Mouse (Mus musculus) hematopoietic multipotent progenitor cell, adult 10-12 weeks (in vitro differentiated cells): ENCODE measurements around the gene Dus1l. TPM values are rescaled to one million over a fixed set of nuclear protein-coding genes. Genes with fewer than 3 reads are reported as not detected.

ENCODE experiments used
- polyA plus RNA-seq: library from polyadenylated mRNA; stranded (reverse); fragments of >175 nt; gene quantifications from 2 replicates; pipeline ENCODE4 v1.2.3, GENCODE M21; 2012; ENCODE audit warnings: low replicate concordance

Gene Dus1l
- 78.0 and 102 TPM in 2 replicates for polyA plus RNA-seq

DNA sequence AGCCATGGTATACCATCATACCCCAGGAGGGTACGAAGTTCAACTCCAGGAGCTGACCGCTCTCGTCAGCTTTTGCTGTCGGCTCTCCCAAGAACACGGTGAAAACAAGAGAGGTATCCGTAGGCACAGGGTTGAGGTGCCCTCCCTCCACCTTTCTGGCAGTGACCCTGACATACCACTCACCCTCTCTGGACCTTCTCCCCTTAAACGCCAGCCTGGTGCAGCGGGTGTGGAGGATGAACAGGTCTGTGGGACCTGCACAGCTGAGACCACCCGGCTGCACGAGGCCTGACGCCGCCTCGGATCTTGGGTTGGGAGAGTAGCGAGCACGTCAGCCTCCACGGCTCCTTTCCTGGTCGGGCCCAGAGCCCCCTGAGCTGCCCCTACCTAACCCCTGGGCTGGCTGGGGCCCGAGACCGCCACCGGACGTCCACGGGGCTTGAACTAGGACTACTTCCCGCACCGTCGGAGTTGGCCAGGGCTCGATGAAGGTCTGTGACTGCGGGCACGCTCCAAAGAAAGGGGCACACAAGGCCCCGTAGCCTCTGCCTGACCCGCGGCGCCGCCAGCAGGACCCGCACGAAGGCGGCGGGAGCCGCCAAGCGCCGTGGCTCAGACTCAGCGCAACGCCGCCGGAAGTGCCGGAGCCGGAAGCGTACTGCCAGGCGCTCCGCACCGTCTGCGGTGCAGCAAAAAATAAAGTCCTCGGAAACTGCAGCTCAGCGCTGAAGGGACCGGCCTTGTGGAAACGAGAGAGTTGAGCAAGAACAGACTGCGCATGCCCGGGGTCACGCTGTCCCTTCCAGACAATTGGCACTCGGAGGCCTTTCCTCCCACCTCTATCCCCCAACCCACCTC, at the start of gene Dus1l:
Gene Dus1l, minus strand, starts transcription at position 648 of the 858 bp plus-strand sequence.

DNA sequence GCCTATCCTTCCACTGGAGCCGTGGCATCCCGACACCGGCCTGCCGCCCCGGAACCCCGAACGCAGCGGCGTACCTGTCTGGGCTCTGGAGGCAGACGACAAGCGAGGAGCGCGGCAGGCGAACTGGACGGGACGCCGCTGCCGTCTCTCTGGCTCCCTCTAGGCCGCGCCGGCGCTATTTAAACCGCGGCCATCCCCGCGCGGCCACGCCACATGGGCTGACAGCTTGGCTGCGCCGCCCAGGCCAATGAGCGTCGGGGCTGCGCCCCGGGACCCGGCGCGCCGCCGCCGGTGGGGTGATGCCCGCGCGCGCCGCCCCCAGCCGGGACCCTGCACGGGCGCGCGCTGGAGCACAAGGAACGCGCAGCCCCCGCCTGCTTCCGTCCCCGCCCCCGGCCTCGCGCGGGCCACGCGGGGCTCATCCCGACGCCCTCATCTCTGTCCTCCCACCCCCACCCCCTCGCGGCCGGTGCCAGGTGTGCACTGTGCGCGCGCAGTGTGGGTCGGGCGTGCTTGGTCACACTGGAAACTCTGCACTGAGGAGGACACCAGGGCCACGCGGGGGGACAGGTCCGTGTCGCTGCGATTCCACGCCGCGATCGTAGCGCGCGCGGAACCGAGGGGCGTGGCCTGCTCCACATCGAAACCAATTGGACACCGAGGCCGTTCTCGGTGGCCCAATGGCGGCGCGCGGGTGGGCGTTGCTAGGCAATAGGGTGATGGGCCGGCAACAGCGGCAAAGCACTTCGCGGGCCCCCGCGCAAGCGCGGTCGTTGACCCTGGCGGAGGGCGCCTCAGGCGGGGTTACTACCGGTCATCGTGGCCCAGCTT, 28.0 kb upstream of the Dus1l start, which contains the start of gene Fasn:
Gene Fasn, minus strand, starts transcription at position 592 of the 831 bp plus-strand sequence.

DNA sequence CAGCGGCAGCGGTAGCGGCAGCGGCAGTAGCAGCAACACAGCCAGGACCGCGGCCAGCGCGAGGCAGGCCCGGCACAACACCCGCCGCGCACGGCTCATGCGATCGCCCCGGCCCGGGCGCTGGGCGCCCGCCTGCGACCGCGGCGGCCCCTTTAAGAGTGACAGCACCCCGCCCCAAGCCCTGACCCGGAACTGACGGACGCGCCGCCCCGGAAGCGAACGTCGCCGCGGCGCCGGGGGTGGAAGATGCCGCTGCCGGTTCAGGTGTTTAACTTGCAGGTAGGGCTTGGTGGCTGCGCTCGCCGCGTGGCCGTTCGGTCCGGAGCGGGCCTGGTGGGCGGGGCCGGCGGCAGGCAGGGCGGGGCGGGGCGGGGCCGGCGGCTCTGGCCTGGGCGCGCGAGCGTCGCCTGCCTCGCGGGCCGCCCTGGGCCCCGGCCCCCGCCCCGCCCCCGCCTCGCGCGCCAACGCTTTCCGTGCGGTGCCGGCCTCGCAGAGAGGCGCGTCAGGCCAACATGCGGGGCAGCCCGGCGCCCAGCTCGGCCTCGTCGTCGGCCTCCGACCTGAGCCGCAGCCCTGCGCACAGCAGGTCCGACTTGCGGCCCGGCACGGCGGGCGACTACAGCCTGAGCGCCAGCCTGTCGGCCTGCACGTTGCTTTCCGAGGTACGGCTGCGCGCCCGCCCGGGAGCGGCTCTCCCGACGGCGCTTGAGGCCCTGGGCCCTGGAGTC, 12.0 kb downstream of the Dus1l start, which contains the start of the genes Rfng and Gps1:
Gene Rfng, minus strand, starts transcription at position 144 of the 728 bp plus-strand sequence.
Gene Gps1, plus strand, starts transcription at position 209 of the 728 bp plus-strand sequence.

DNA sequence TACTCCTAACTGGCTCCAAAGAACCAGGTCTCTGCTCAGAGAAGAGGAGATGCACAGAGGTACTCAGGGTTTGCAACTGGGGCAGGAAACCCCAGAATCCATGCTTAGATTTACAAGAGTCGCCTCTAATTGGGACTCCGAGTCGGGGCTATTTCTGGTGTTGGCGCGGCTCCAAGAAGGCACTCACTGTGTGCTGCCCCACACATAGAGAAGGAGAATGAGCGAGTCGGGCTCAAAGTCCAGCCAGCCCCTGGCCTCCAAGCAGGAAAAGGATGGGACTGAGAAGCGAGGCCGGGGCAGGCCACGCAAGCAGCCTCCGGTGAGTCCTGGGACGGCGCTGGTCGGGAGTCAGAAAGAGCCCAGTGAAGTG, 33.5 kb downstream of the Dus1l start, which contains the start of gene Hmga1b:
Gene Hmga1b, plus strand, starts transcription at position 123 of the 370 bp plus-strand sequence.

Other genes starting within 250 kb of the Dus1l start
- 130 and 145 TPM in 2 replicates for gene Mcrip1, start 246.7 kb downstream of the Dus1l start, polyA plus RNA-seq
- gene Ppp1r27, start 245.3 kb downstream of the Dus1l start, polyA plus RNA-seq, result not detected in 2 replicates
- gene P4hb, start 223.2 kb downstream of the Dus1l start, polyA plus RNA-seq, result 322 and 696 TPM in 2 replicates
- 989 and 1,139 TPM in 2 replicates for gene Arhgdia, start 214.8 kb downstream of the Dus1l start, polyA plus RNA-seq
- gene Alyref, start 198.0 kb downstream of the Dus1l start, polyA plus RNA-seq, result 123 and 133 TPM in 2 replicates
- 30.2 and 93.3 TPM in 2 replicates for gene Anapc11, start 198.0 kb downstream of the Dus1l start, polyA plus RNA-seq
- 3.7 and 6.2 TPM in 2 replicates for gene Npb, start 187.9 kb downstream of the Dus1l start, polyA plus RNA-seq
- gene Pcyt2, start 178.5 kb downstream of the Dus1l start, polyA plus RNA-seq, result 62.9 and 99.6 TPM in 2 replicates
- 225 and 508 TPM in 2 replicates for gene Sirt7, start 171.2 kb downstream of the Dus1l start, polyA plus RNA-seq
- gene Mafg, start 162.8 kb downstream of the Dus1l start, polyA plus RNA-seq, result 42.4 and 46.3 TPM in 2 replicates
- 1.2 and 1.3 TPM in 2 replicates for gene Pycr1, start 152.6 kb downstream of the Dus1l start, polyA plus RNA-seq
- 0.42 and 1.4 TPM in 2 replicates for gene Myadml2, start 148.2 kb downstream of the Dus1l start, polyA plus RNA-seq
- gene Notum, start 135.2 kb downstream of the Dus1l start, polyA plus RNA-seq, result not detected in 2 replicates
- gene Aspscr1, start 123.4 kb downstream of the Dus1l start, polyA plus RNA-seq, result 214 and 360 TPM in 2 replicates
- gene Cenpx, start 82.7 kb downstream of the Dus1l start, polyA plus RNA-seq, result 30.9 and 103 TPM in 2 replicates
- 32.9 and 53.7 TPM in 2 replicates for gene Lrrc45, start 82.5 kb downstream of the Dus1l start, polyA plus RNA-seq
- 5.3 and 8.2 TPM in 2 replicates for gene Rac3, start 74.9 kb downstream of the Dus1l start, polyA plus RNA-seq
- 20.4 and 47.0 TPM in 2 replicates for gene Dcxr, start 69.1 kb downstream of the Dus1l start, polyA plus RNA-seq
- gene Cbr2, start 64.3 kb downstream of the Dus1l start, polyA plus RNA-seq, result 7.5 and 8.2 TPM in 2 replicates
- 196 and 300 TPM in 2 replicates for gene Hmga1b, start 33.6 kb downstream of the Dus1l start, polyA plus RNA-seq
- 32.8 and 46.1 TPM in 2 replicates for gene Rfng, start 12.2 kb downstream of the Dus1l start, polyA plus RNA-seq
- 27.5 and 29.8 TPM in 2 replicates for gene Gps1, start 12.1 kb downstream of the Dus1l start, polyA plus RNA-seq
- 64.1 and 156 TPM in 2 replicates for gene Fasn, start 28.1 kb upstream of the Dus1l start, polyA plus RNA-seq
- gene Ccdc57, start 136.5 kb upstream of the Dus1l start, polyA plus RNA-seq, result 0.75 and 0.80 TPM in 2 replicates
- gene Slc16a3, start 152.1 kb upstream of the Dus1l start, polyA plus RNA-seq, result 12.0 and 55.9 TPM in 2 replicates
- 96.2 and 114 TPM in 2 replicates for gene Csnk1d, start 194.9 kb upstream of the Dus1l start, polyA plus RNA-seq
- gene Cd7, start 243.0 kb upstream of the Dus1l start, polyA plus RNA-seq, result 34.8 and 96.3 TPM in 2 replicates